Mouse (Mus musculus) midbrain, embryonic 14.5 days (tissue): ENCODE results near the gene Osbpl2. TPM values are rescaled to one million over a fixed set of nuclear protein-coding genes. Genes with fewer than 3 reads are reported as not detected.

Experiments
- ATAC-seq: fragments of 200-750 bp; cut with Nextera tagmentation; 2 replicates; pipeline ENCODE4 v1.8.0; 2017; ENCODE audit warnings: moderate number of reproducible peaks, moderate library complexity; ENCODE audit not compliant: low FRiP score, low TSS enrichment
- DNase-seq: peaks from one replicate; pipeline ENCODE4 v3.0.0-alpha.2; 2015
- H3K27ac ChIP-seq: fragments of 300-500 bp; sonication (generic); replicated peaks from 2 replicates; pipeline ENCODE4 v1.5.1; 2014; ENCODE audit warnings: mild to moderate bottlenecking, low read depth, low read length, moderate library complexity
- H3K27me3 ChIP-seq: fragments of 300-500 bp; sonication (generic); 2 replicates; pipeline ENCODE4 v1.6.1; 2014; ENCODE audit warnings: low read length, control low read depth, mixed read lengths; ENCODE audit not compliant: control insufficient read depth, insufficient read depth
- H3K36me3 ChIP-seq: fragments of 300-500 bp; sonication (generic); 2 replicates; pipeline ENCODE4 v1.6.1; 2014; ENCODE audit warnings: low read length, control low read depth; ENCODE audit not compliant: control insufficient read depth, insufficient read depth
- H3K4me1 ChIP-seq: fragments of 300-500 bp; sonication (generic); 2 replicates; pipeline ENCODE4 v1.6.1; 2014; ENCODE audit warnings: mild to moderate bottlenecking, antibody characterized with exemption, low read length, control low read depth; ENCODE audit not compliant: control insufficient read depth, insufficient read depth
- H3K4me2 ChIP-seq: fragments of 300-500 bp; sonication (generic); 2 replicates; pipeline ENCODE4 v1.6.1; 2014; ENCODE audit warnings: mild to moderate bottlenecking, low read length, moderate library complexity
- H3K4me3 ChIP-seq: fragments of 300-500 bp; sonication (generic); replicated peaks from 2 replicates; pipeline ENCODE4 v1.5.1; 2014; ENCODE audit warnings: low read depth, low read length
- H3K9ac ChIP-seq: fragments of 300-500 bp; sonication (generic); replicated peaks from 2 replicates; pipeline ENCODE4 v1.6.1; 2014; ENCODE audit warnings: mild to moderate bottlenecking, low read length, moderate library complexity
- H3K9me3 ChIP-seq: fragments of 300-500 bp; sonication (generic); 2 replicates; pipeline ENCODE4 v1.6.1; 2016; ENCODE audit warnings: low read length, control low read depth, mixed read lengths; ENCODE audit not compliant: control insufficient read depth
- WGBS: fragments of 180-500 bp; shearing (Covaris S2); extraction: QIAGEN DNeasy Blood & Tissue Kit; methylation state at CpG from one replicate; pipeline ENCODE4 v1.1.7; 2014; 5-methylcytosine and 5-hydroxymethylcytosine counted together
- polyA plus RNA-seq: library from polyadenylated mRNA; unstranded; fragments of >200 nt; fragmentation: Nextera tagmentation; extraction: Ambion mirVana; gene quantifications from 2 replicates; pipeline ENCODE4 v1.2.1, GENCODE M21; 2014

Osbpl2 gene
- polyA plus RNA-seq, 1 experiment from 2014 or later: 76.6 TPM

DNA sequence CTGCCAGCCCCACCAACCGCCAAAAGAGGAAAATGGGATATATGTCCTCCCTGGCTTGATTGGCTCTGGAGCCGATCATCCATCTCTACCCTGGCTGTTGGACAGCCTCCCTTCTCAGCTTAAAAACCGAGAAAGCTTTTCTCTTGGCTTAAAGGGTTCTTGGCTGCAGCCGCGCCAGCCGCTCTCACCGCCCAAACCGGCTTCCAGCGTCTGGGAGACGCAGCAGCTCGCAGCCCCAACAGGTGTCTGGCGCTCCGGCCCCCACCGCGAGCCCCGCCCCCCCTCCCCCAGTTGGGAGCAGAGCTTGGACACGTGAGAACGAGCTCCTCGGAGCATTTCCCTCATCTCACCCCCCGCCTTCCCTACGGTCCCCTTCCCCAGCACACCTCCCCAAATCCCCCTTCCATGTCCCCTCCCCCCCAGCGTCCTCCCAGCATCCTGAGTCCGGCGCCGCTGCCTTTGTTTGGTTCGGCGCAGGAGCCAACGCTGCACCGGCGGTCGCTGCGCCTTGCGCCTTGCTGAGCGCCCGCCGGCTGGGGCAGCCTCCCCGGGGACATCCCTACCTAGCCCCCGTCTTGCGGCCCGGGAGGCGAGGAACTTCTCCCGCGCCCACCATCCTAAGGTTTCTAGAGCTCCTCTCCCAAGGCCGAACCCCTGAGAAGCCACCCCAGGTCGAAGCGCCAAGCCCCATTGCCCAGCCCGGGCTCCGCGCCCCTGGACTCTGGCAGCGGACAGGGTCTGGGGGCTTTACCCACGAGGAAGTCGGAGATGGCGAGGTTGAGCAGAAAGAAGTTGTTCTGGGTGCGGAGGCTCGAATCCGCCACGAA, 15.7 kb upstream of the Osbpl2 start:
- DNase-seq: peak; percentile 73
- ATAC-seq: no peak
- H3K4me1 ChIP-seq: peaks cover 26% of the 10 kb centered on the region

DNA sequence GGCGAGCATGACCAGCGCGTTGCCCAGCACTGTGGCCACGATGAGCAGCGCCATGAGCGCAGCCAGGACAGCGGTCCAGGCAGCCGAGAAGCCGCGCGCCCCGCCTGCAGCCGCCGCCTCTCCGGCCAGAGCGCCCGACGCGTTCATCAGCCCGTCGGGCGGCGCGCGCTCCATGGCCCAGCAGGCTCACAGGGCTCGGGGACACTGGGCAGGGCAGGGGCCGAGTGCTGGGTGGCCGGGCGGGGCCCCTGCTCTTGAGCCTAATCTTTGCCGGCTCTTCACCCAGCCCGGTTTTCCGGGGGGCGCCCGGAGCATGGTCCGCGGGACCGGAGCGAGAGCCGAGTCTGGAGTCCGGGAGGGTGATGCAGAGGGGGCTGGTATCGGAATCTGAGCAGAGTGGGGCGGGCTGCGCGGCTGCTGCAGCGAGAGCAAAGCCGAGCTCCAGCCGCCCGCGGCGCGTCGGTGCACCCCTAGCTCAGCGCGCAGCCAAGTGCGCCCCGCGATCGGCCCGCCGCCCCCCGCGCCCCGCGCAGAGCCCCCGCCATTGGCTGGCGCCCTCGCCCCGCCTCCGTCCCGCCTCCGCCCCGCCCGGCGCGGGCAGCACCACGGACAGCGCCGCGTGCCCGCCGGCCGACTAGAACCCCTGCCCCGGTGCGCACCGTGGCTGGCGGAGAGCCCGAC, 15.0 kb upstream of the Osbpl2 start, which contains the start of gene Hrh3:
TSS of gene Hrh3 (minus strand) at position 511 of the 681 bp plus-strand sequence.
- Histone ChIP-seq H3K9ac (peak within 1 kb of the TSS; percentile 60), H3K4me3 (peak within 1 kb of the TSS; percentile 63), H3K27me3 (peaks cover 30% of the 10 kb centered on the region), H3K9me3 (no peaks in the 10 kb centered on the region), H3K4me1 (peaks cover 26% of the 10 kb centered on the region), H3K36me3 (no peaks in the 10 kb centered on the region), H3K4me2 (peak within 1 kb of the TSS; percentile 95), H3K27ac (no peak within 1 kb of the TSS; the same call in 1 of the 2 replicates)
- DNase-seq (peak; percentile 83), ATAC-seq (peak; percentile 70)
- under 1% methylated on average over 87 of the region's 87 CpGs for WGBS

More for the DNA sequence above, 15.7 kb upstream of the Osbpl2 start:
- Histone ChIP-seq H3K4me3 (peak overlapping the region; percentile 63), H3K27ac (no peak overlapping the region), H3K27me3 (peaks cover 30% of the 10 kb centered on the region), H3K9ac (peak overlapping the region; percentile 60), H3K4me2 (peak overlapping the region; percentile 95), H3K9me3 (no peaks in the 10 kb centered on the region), H3K36me3 (no peaks in the 10 kb centered on the region)
- under 1% methylated on average over 56 of the region's 57 CpGs for WGBS

DNA sequence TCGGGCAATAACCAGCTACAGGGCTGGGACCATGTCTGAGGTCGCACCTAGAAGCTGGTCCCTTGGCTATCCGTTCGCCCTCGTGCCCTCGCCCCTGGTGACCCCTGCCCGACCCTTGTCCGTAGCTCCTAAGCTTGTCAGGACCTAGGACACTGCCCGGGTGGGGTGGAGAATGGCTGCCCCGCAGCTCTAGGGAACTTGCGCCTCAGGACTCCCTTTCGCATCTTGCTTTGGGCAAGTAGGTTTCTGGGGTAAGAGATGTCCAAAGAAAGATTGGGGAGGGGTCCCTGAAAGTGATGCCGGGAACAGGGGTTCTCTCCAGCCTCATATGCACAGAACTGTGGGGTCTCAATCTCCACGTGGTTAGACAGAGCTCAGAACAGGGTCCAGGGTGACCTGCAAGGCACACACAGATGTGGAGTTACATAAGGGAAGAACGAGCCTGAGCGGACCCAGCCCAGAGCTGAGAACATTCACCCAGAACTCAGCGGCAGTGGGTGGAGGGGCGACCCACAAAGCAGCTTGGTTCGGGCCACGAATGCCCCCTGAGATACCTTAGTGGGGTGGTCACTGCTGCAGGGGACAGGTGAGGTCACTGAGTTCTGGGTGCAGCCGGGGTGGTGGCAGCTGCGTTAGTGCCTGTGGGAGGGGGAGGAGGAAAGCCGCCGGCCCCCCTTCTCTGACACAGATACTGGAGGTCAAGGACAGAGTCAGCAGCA, 14.3 kb upstream of the Osbpl2 start:
- H3K4me3 ChIP-seq: peak overlapping the region; percentile 63
- H3K9me3 ChIP-seq: no peaks in the 10 kb centered on the region
- H3K9ac ChIP-seq: peak overlapping the region; percentile 60; the same call in 1 of the 2 replicates
- no peaks in the 10 kb centered on the region for H3K36me3 ChIP-seq
- peak overlapping the region; percentile 95 for H3K4me2 ChIP-seq
- WGBS: 12% methylated on average over 24 of the region's 24 CpGs
- ATAC-seq: no peak
- peaks cover 30% of the 10 kb centered on the region for H3K27me3 ChIP-seq
- H3K4me1 ChIP-seq: peaks cover 22% of the 10 kb centered on the region; the same call in 1 of the 2 replicates
- DNase-seq: no peak
- no peak overlapping the region; the same call in 1 of the 2 replicates for H3K27ac ChIP-seq

DNA sequence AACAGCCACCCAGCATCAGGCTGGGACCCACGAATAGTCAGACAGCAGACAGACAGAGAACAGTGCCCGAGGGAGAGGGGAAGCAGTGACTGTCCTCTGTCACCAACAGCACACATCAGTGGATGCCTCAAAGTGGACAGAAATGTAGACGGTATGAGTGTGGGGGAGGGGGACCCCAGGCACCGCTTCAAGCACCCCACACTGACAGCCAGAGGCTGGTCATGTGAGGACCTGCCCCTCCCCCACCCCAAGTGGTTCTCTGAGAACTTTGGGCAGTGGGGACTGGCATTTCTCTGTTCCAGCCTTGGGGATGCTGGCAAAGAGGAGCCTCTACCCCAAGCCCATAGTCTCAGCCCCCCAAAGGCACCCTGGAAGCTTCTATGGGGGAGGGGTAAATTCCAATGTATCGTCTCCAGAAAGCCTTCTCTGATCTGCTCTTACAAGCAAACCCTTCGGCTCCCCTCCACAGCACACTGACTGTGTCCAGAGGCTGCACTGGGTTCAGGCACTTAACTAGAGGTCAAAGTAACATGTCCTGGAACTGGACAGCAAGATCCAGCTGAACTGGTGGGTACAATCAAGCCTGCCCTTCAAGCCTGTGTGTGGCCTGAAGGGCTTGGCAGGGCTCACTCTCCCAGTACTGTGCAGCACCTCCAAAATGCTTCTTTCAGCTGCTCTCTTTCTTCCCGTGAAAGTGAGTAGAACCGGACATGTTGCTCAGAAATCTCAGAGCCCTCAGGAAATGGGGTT, 13.5 kb upstream of the Osbpl2 start:
- WGBS: 22% methylated on average over 8 of the region's 8 CpGs
- ATAC-seq (no peak), DNase-seq (no peak)
- H3K27ac ChIP-seq: no peak overlapping the region
- H3K9ac ChIP-seq: no peak overlapping the region
- peaks cover 18% of the 10 kb centered on the region; the same call in 1 of the 2 replicates for H3K4me1 ChIP-seq
- H3K27me3 ChIP-seq: peaks cover 30% of the 10 kb centered on the region
- no peak overlapping the region for H3K4me2 ChIP-seq
- H3K4me3 ChIP-seq: no peak overlapping the region
- no peaks in the 10 kb centered on the region for H3K36me3 ChIP-seq
- no peaks in the 10 kb centered on the region for H3K9me3 ChIP-seq

DNA sequence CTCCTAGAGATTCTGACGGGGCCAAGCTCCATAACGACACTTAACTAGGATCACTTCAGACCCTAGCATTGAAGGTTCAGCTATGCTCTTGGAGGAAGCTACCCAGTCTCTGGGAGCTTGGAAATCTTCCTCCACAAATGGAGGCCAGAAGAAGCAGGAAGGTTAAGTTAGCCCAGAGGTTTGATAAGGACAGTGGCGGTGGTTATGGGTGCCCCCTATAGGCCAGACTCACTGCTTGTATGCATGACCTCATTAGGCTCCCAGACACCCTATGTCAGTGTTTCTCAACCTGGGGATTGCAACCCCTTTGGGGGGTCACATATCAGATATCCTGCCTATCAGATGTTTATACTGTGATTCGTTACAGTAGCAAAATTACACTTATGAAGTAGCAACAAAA, 12.0 kb upstream of the Osbpl2 start:
- Histone ChIP-seq H3K4me1 (peaks cover 18% of the 10 kb centered on the region; the same call in 1 of the 2 replicates), H3K27me3 (peaks cover 30% of the 10 kb centered on the region), H3K27ac (no peak overlapping the region), H3K9me3 (no peaks in the 10 kb centered on the region), H3K36me3 (no peaks in the 10 kb centered on the region), H3K9ac (no peak overlapping the region), H3K4me3 (no peak overlapping the region), H3K4me2 (no peak overlapping the region)
- no peak for ATAC-seq
- no peak for DNase-seq
- 67% methylated on average over 4 of the region's 4 CpGs for WGBS

DNA sequence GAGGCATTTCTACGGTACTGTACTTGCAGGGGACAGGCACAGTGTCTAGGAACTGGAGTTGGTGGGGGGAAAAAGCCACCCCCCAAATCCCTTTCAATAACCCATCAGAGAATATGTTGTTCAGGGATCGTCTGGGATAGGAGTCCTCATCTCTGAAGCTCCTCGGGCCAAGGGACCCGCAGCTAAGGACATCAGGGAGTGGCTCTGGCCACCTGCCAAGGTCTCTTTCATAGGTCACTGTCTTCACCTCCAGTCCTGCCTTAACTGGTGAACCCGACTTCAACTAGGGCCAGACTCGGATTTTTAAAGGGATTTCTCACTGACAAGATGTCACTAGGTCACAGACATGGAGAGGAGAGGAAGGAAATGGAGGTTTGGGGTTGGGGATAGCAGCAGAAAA, 10.8 kb upstream of the Osbpl2 start:
- ATAC-seq (no peak), DNase-seq (no peak)
- no peak overlapping the region for H3K27ac ChIP-seq
- 0 out of 2 replicates have a peak, but pooled peaks cover 7% of the 10 kb centered on the region for H3K4me1 ChIP-seq
- no peaks in the 10 kb centered on the region for H3K9me3 ChIP-seq
- H3K9ac ChIP-seq: no peak overlapping the region
- no peak overlapping the region for H3K4me2 ChIP-seq
- no peaks in the 10 kb centered on the region for H3K36me3 ChIP-seq
- peaks cover 21% of the 10 kb centered on the region for H3K27me3 ChIP-seq
- WGBS: 68% methylated on average over 6 of the region's 6 CpGs
- no peak overlapping the region for H3K4me3 ChIP-seq

DNA sequence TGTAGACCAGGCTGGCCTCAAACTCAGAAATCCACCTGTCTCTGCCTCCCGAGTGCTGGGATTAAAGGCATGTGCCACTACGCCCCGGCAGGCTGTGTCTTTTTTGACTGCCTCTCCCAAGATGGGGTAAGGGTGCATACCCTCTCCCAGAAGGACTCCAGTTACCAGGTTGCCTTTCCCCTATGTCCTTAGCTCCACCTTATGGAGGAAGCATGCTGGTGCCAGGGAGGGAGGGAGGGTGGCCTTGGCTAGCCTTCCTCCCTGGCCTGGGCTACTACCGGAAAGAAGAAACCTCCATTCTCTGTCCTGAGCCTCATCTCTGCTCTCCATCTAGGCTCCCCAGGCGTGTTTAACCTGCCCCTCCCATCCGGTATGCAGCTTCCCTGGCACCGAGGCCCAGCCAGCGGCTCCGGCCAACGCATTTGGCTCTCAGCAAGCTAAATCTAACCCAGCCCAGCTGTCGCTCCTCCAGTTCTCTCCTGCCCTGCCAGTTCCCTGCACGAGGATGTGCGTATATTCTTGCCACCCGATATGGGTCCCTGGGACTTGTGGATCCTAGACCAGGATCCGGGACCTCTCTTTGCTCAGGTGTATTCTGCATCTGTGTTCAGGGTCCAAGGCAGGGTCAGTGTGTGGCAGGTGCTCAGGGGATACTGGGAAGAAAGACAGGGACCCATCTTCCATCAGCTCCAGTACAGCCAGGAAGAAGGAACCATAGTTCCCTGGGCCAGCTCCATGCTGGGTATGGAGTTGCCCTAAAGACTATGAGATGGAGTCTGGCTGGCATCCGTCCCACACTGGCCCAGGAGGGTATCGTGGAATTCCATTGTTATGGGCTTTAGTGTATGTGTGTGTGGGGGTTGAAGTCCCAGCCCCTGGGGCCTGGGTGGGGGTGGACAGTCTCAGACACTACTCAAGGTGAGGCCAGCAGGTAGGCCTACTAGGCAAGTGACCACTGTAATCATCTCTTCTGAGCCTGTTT, 4.9 kb upstream of the Osbpl2 start:
- Histone ChIP-seq H3K4me1 (peaks cover 35% of the 10 kb centered on the region), H3K27ac (0 out of 2 replicates have a peak overlapping the region, but pooled peaks have one; percentile 9), H3K27me3 (no peaks in the 10 kb centered on the region), H3K36me3 (no peaks in the 10 kb centered on the region), H3K4me3 (no peak overlapping the region), H3K9me3 (no peaks in the 10 kb centered on the region), H3K9ac (no peak overlapping the region), H3K4me2 (no peak overlapping the region)
- DNase-seq (no peak), ATAC-seq (no peak)
- WGBS: 56% methylated on average over 17 of the region's 17 CpGs
